Mouse (Mus musculus): ENCODE measurements around the gene Olfr985.

Gene Olfr985

DNA sequence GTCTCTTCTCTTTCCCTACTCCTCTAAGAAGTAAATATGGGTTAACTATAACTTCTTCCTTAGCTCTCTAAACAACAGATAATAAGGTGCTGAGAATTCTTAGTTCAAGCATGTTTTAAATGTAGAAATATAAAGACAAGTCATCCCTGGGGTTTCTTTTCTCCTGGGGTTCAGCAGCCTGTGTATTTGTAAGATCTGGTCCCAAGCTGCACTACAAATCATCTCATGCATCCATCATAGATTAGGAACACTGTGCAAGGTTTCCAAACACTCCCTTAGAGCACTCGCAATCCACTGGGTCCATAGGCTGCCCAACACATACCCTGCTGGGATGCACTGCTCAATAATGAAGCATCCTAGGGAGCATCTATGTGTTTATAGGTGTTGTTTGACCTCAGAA, at the start of gene Olfr985:
Olfr985 (minus strand) TSS at position 101 of the 400 bp plus-strand sequence.
- DNase-seq: no peak

DNA sequence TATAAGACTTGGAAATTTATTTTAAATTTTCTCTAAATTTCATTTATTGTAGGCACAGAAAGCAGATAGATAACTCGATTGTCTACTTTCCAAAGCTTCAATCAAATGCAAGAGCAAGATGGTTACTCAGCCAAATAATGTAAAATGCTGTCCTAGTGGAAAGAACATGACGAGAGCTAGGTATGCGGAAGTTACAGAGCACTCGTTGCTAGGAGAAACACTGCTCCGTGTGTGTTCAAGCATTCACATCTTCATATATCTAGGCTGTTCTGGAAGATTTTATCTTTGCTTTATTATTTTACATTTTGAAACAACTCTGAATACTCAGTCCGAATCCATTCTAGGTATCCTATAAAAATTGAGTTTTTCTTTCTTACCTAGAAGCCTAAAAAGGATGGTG, 47.0 kb upstream of the Olfr985 start:
- DNase-seq: no peak

DNA sequence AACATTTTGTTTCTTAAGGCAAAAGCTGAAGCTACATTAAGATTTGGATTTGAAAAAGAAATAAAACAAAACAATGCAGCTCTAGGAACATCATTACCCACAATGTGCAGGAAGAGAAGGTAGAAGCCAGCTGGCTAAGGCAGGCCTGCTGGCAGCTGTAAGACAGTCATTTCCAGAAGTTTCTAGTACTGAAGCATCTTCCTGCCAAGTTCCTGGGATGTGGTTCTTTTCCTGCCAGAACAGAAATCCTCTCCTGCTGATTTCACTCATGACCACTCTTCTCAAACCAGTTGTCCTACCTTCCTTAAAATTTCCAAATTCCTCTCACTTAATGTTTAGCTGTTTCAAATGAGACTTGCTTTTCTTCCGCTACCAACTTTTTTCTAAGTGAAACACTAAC, 36.5 kb upstream of the Olfr985 start:
- no peak for DNase-seq

DNA sequence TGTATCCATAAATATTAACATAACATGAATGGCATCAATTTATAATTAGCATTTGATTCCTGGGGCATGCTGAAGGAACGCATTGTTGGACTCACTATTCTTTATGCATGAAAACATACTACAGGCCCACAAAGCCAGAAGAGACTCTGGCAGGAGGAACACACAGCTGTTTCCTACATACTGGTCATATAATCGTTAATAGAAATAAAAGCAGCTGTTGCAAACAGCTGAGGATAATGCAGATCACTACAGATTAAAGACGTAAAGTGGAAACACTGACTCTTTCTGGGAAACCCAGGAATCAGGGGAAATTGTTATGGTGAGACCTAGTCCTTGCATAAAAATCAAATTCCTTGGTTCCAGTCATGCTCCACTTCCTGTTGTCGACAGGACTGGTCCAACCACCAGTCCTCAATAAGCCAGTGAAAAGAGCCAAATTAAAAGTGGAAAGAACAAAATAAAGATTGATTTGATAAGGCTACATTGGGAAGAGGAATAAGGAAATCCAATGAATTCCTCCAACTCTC, 25.2 kb upstream of the Olfr985 start:
- DNase-seq: no peak

DNA sequence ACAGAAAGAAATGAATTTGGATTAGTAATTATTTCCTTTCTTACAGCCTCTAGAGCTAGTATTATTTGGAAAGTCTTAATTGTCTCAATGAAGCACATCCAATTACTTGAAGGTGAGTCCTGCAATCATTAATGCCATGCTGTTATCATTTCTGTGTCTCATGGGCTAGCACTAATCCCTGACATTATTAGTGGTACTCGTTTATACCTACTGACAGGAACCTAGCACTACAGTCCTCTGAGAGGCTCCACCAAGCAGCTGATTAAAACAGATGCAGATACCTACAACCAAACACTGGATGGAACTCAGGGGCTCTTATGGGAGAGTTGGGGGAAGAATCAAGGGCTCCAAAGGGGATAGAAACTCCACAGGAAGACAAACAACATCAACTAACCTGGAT, 11.6 kb upstream of the Olfr985 start:
- DNase-seq: no peak

DNA sequence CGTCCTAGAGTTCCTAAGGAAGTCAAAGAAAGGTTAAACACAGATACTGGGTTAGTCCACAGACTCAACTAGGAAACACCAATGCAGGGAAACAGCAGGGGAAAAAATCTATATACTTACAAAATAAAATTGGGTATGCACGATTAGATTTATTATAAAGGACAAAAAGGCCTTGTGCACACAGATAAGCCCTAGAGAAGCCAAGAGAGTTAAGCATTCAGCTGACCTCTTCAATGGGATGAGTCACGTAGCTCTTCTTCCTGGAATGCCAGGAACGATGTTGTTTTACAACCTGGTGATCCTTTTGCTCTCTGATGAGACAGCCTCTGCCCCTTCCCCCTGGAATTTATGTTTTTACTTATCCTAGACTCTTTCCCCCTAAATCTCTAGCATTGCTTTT, 9.5 kb upstream of the Olfr985 start:
- DNase-seq: no peak

DNA sequence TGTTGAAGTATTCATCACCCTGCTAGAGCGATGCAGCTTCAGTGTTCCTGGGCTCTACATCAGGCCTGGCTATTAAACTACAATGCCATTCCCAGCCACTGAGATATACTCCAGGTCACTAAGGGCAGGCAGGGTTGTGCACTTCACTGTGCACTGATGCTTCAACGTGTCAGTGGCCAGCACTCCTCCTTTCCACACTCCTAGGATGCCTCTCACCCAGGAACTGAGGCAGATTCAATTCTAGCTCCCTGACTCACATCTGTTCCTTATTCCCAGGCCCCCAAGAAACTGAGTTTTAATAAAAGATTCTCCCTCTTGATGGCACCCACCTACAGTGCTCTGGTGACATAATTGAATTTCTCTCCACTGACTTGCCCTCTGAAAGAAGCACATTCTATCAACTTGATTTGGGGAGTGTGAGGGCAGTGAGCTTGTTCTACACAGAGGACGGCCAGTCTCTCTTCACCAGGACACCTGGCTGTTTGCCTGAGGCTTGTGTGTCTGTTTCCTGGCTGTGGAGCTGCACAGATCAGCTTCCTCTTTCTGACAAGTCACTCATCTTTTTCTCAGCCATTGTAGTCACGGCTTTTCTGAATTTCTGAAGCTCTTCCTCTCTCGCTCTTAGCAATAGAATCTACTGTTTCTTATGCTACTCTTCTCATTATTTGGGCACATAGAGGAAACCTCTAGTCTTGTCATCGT, 7.2 kb upstream of the Olfr985 start:
- no peak for DNase-seq

DNA sequence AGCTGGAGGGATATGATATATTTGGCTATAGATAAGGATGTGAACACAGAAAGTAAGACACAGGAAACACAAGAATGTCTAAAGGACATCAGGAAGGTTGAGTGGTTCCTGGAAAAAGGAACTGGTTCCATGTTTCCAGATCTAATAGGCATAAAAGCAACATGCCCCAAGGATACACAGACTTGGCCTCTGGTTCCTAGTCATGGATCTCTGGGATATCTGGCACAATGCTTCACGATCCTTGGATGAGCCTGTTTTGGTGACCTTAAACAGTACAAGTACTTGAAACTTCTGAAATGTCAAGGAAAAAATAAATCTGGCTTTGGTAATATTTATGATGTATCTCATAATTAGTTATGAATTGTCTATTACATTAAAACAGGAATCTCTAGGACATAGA, 572 bp upstream of the Olfr985 start:
- DNase-seq: no peak

DNA sequence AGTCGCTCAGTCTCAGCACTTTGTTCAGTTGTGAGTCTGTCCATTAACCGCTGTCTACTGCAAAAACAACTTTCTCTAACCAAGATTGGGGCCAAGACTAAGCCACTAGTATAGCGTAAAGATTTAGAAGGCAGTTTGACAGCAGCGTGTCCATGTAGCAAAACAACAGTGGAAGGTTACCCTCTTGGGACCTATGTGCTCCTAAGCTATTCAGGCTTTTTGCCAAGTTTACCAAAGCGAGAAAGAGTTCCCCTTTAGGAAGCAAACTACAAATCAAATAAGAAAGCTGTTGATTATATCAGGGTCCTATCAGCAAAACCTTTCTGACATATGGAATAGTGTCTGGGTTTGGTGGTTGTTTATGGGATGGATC, 12.7 kb downstream of the Olfr985 start:
- DNase-seq: no peak

DNA sequence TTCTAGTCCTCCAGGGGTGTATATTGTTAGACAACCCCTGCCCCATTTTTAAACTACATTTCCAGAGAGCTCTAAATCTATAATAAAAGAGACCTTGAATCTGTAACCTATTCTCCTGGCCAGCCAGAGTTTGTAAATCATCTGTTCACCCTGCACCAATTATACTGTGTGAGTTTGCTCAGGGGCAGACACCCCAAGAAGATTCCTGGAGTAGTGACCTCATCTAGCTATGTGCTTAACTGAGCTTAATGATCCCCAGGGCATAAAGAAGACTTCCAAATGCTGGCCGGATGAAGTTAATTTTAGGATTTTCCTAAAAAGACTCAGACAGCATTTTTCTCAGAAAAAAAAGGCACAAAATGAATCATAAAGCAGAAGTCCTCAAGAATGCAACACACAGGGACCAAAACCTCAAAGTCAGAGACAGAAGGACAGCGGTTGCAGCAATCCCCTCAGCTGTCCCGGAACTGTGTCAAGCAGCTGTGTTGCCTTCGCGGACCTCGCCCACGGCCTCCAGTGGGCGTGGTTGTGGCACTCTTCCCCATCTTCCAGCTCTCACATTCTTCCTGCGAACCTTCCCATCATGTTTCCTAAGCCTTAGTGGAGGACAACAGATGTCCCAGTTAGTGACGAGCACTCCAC, 13.2 kb downstream of the Olfr985 start:
- DNase-seq: peak; percentile 57 to 76

DNA sequence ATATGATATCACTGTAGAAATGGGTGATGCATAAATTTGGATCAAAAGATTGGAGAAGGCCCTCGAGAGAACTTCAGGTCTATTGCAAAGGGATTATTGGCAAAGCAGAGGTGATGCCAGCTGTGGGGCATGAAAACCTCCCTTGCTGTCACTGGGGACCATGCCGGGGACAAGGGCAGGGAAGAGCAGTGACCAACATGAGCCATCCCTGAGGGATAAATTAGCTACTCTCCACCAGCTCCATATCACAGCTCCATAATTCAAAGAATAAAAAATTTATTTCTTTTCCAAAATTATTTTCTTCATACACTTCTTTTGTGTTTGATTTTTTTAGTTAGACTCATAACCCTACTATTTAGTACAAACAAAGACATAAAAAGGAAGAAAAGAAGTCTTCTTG, 15.9 kb downstream of the Olfr985 start, which contains the start of gene Olfr984:
Olfr984 (minus strand) TSS at position 101 of the 400 bp plus-strand sequence.
- DNase-seq: no peak

DNA sequence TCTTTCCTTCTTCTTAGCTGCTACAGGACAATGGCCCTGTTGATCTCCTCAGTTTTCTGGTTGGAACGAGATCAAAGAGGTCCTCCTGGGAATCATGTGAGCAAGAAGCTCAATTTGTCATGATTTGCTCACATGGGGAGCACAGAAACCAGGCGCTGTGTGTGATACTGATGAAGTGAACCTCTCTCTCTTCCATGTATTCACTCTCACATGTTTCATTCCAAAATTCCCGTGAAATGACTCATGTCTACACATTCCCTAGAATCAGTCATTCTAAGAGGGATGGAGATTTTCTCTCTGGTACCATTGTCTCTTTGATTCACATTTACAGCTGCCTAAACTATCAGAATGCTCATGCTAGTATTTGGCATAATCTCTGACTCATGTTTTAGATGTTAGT, 35.2 kb downstream of the Olfr985 start:
- DNase-seq: no peak

DNA sequence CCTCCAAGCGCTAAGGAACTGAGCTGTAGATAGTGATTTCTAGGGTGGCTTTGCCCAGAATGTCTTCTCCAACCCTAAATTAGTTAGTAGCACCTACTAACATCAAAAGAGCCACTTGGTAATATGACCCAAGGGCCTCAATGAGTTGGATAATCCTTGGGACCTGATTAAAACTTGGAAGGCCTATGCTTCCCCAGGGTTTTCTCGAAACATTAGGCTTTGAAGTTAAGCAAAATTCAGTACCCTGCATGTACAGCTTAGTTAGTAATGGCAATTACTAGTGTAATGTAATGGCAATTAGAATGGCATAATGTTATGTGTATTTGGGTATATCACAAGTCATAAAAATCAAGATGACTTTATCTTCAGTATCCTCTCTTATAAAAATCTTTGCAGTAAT, 36.5 kb downstream of the Olfr985 start, which contains the start of gene Olfr983:
Olfr983 (minus strand) TSS at position 101 of the 400 bp plus-strand sequence.
- DNase-seq: no peak

Measured in kidney, postnatal 4 days (tissue).